Mouse (Mus musculus) midbrain, embryonic 10.5 days (tissue): ENCODE measurements around the gene Pigb. TPM values are rescaled to one million over a fixed set of nuclear protein-coding genes. Genes with fewer than 3 reads are reported as not detected.
"Not testable (repeated sequence)": the region's sequence is repeated elsewhere in the genome, so short reads cannot be mapped to it uniquely, and the experiment has no call there.

Experiments used
- DNase-seq: peaks from one replicate; pipeline ENCODE4 v3.0.0-alpha.2; 2017; ENCODE audit warnings: low spot score
- H3K27ac ChIP-seq: fragments of 300-500 bp; sonication (generic); replicated peaks from 2 replicates; pipeline ENCODE4 v1.5.1; 2016; ENCODE audit warnings: mild to moderate bottlenecking
- H3K27me3 ChIP-seq: fragments of 300-500 bp; sonication (generic); 2 replicates; pipeline ENCODE4 v1.6.1; 2016; ENCODE audit warnings: low read depth, mild to moderate bottlenecking; ENCODE audit not compliant: poor library complexity, severe bottlenecking
- H3K36me3 ChIP-seq: fragments of 300-500 bp; sonication (generic); 2 replicates; pipeline ENCODE4 v1.6.1; 2016; ENCODE audit warnings: mild to moderate bottlenecking, moderate library complexity
- H3K4me1 ChIP-seq: fragments of 300-500 bp; sonication (generic); 2 replicates; pipeline ENCODE4 v1.6.1; 2016
- H3K4me3 ChIP-seq: fragments of 300-500 bp; sonication (generic); 2 replicates; pipeline ENCODE4 v1.5.1; 2016; ENCODE audit warnings: mild to moderate bottlenecking, moderate library complexity
- H3K9me3 ChIP-seq: fragments of 300-500 bp; sonication (generic); replicated peaks from 2 replicates; pipeline ENCODE4 v1.6.1; 2016; ENCODE audit warnings: mild to moderate bottlenecking
- WGBS: fragments of 180-500 bp; shearing (Covaris S2); methylation state at CpG from one replicate; pipeline ENCODE4 v1.1.7; 2016; 5-methylcytosine and 5-hydroxymethylcytosine counted together
- polyA plus RNA-seq: library from polyadenylated mRNA; unstranded; fragments of >200 nt; fragmentation: Nextera tagmentation; extraction: Ambion mirVana; gene quantifications from 2 replicates; pipeline ENCODE4 v1.2.1, GENCODE M21; 2016

Gene Pigb
- 12.8 and 14.2 TPM in 2 replicates for polyA plus RNA-seq

- H3K27ac ChIP-seq, result peak within 1 kb of the TSS; percentile 90
- H3K36me3 ChIP-seq, result 0 out of 2 replicates have a peak, but pooled peaks cover 6% of the 10 kb centered on the region
- no peaks in the 10 kb centered on the region; the same call in 1 of the 2 replicates for H3K27me3 ChIP-seq
- peaks cover 30% of the 10 kb centered on the region for H3K4me1 ChIP-seq
- no peaks in the 10 kb centered on the region for H3K9me3 ChIP-seq
- peak within 1 kb of the TSS; percentile 86 for H3K4me3 ChIP-seq
- DNase-seq, result no peak
- 33% methylated on average over 6 of the region's 6 CpGs for WGBS
These were observed at the start of gene Pigb for GRCm38 (mm10) chr9:73040080-73040479. Gene Pigb (minus strand): TSS chr9:73040378.

- H3K4me1 ChIP-seq, result no peaks in the 10 kb centered on the region; the same call in 1 of the 2 replicates
- no peak for DNase-seq
- 78% methylated on average over 16 of the region's 16 CpGs for WGBS
- H3K27me3 ChIP-seq, result no peaks in the 10 kb centered on the region
- H3K9me3 ChIP-seq, result no peaks in the 10 kb centered on the region
- H3K36me3 ChIP-seq, result no peaks in the 10 kb centered on the region
- H3K27ac ChIP-seq, result no peak overlapping the region
- no peak overlapping the region for H3K4me3 ChIP-seq
These were observed 49.2 kb upstream of the Pigb start for GRCm38 (mm10) chr9:73089222-73089920.

GRCm38 (mm10) chr9:73087581-73087980 is 47.4 kb upstream of the Pigb start:
- Histone ChIP-seq H3K36me3 (no peaks in the 10 kb centered on the region), H3K27me3 (no peaks in the 10 kb centered on the region), H3K9me3 (no peaks in the 10 kb centered on the region), H3K4me3 (no peak overlapping the region), H3K27ac (no peak overlapping the region), H3K4me1 (no peaks in the 10 kb centered on the region)
- no peak for DNase-seq
- WGBS, result 78% methylated on average over 5 of the region's 5 CpGs

GRCm38 (mm10) chr9:73087121-73087520 is 46.9 kb upstream of the Pigb start:
- WGBS, result 71% methylated on average over 8 of the region's 8 CpGs
- H3K36me3 ChIP-seq, result no peaks in the 10 kb centered on the region
- H3K4me1 ChIP-seq, result no peaks in the 10 kb centered on the region
- H3K9me3 ChIP-seq, result no peaks in the 10 kb centered on the region
- no peak overlapping the region for H3K4me3 ChIP-seq
- H3K27me3 ChIP-seq, result no peaks in the 10 kb centered on the region
- H3K27ac ChIP-seq, result no peak overlapping the region
- DNase-seq, result no peak

- no peak for DNase-seq
- Histone ChIP-seq H3K9me3 (no peaks in the 10 kb centered on the region), H3K4me3 (no peak overlapping the region), H3K36me3 (no peaks in the 10 kb centered on the region), H3K4me1 (no peaks in the 10 kb centered on the region), H3K27me3 (no peaks in the 10 kb centered on the region), H3K27ac (no peak overlapping the region)
- WGBS, result 84% methylated on average over 6 of the region's 6 CpGs
These were observed 45.7 kb upstream of the Pigb start for GRCm38 (mm10) chr9:73085845-73086244.

- WGBS, result 80% methylated on average over 6 of the region's 6 CpGs
These were observed 43.8 kb upstream of the Pigb start for GRCm38 (mm10) chr9:73083956-73084355.

GRCm38 (mm10) chr9:73082291-73083000 is 42.3 kb upstream of the Pigb start:
- DNase-seq, result no peak
- Histone ChIP-seq H3K4me3 (no peak overlapping the region), H3K27me3 (no peaks in the 10 kb centered on the region), H3K9me3 (no peaks in the 10 kb centered on the region), H3K4me1 (no peaks in the 10 kb centered on the region), H3K27ac (no peak overlapping the region), H3K36me3 (no peaks in the 10 kb centered on the region)
- WGBS, result 84% methylated on average over 8 of the region's 8 CpGs

More at GRCm38 (mm10) chr9:73083956-73084355, 43.8 kb upstream of the Pigb start:
- DNase-seq, result no peak
- Histone ChIP-seq H3K4me3 (no peak overlapping the region), H3K27ac (no peak overlapping the region), H3K27me3 (no peaks in the 10 kb centered on the region), H3K9me3 (no peaks in the 10 kb centered on the region), H3K4me1 (no peaks in the 10 kb centered on the region), H3K36me3 (no peaks in the 10 kb centered on the region)

- Histone ChIP-seq H3K4me3 (no peak overlapping the region), H3K27me3 (no peaks in the 10 kb centered on the region), H3K27ac (no peak overlapping the region), H3K9me3 (no peaks in the 10 kb centered on the region), H3K36me3 (no peaks in the 10 kb centered on the region), H3K4me1 (no peaks in the 10 kb centered on the region)
- WGBS, result 37% methylated on average over 7 of the region's 7 CpGs
- no peak for DNase-seq
These were observed 39.7 kb upstream of the Pigb start for GRCm38 (mm10) chr9:73079801-73080325.

- not testable (repeated sequence) for DNase-seq, H3K36me3 ChIP-seq, H3K4me1 ChIP-seq, H3K9me3 ChIP-seq, H3K4me3 ChIP-seq, H3K27me3 ChIP-seq, H3K27ac ChIP-seq
- WGBS, result 84% methylated on average over 11 of the region's 12 CpGs
These were observed 39.2 kb upstream of the Pigb start for GRCm38 (mm10) chr9:73079349-73079748.

GRCm38 (mm10) chr9:73073169-73073568 is 33.0 kb upstream of the Pigb start:
- H3K27ac ChIP-seq, result no peak overlapping the region
- H3K36me3 ChIP-seq, result no peaks in the 10 kb centered on the region
- no peak overlapping the region for H3K4me3 ChIP-seq
- no peaks in the 10 kb centered on the region for H3K9me3 ChIP-seq
- WGBS, result 92% methylated on average over 5 of the region's 5 CpGs
- peaks cover 2% of the 10 kb centered on the region for H3K4me1 ChIP-seq
- no peak for DNase-seq
- no peaks in the 10 kb centered on the region for H3K27me3 ChIP-seq

- WGBS, result 86% methylated on average over 8 of the region's 8 CpGs
- no peak for DNase-seq
- Histone ChIP-seq H3K4me3 (no peak overlapping the region), H3K9me3 (no peaks in the 10 kb centered on the region), H3K27me3 (no peaks in the 10 kb centered on the region), H3K4me1 (peaks cover 8% of the 10 kb centered on the region), H3K27ac (no peak overlapping the region), H3K36me3 (no peaks in the 10 kb centered on the region)
These were observed 32.2 kb upstream of the Pigb start for GRCm38 (mm10) chr9:73072426-73072825.

GRCm38 (mm10) chr9:73070971-73071659 is 30.9 kb upstream of the Pigb start:
- WGBS, result 75% methylated on average over 10 of the region's 10 CpGs
- no peak overlapping the region for H3K27ac ChIP-seq

More at GRCm38 (mm10) chr9:73070971-73071659, 30.9 kb upstream of the Pigb start:
- DNase-seq, result no peak
- Histone ChIP-seq H3K27me3 (no peaks in the 10 kb centered on the region), H3K36me3 (no peaks in the 10 kb centered on the region), H3K4me1 (peaks cover 17% of the 10 kb centered on the region), H3K4me3 (no peak overlapping the region), H3K9me3 (no peaks in the 10 kb centered on the region)
